Mouse (Mus musculus) midbrain, embryonic 15.5 days (tissue): ENCODE data around the gene Cul4b. TPM values are rescaled to one million over a fixed set of nuclear protein-coding genes. Genes with fewer than 3 reads are reported as not detected.
"Not testable (repeated sequence)": the region's sequence is repeated elsewhere in the genome, so short reads cannot be mapped to it uniquely, and the experiment has no call there.

Experiments
- ATAC-seq: fragments of 200-750 bp; cut with Nextera tagmentation; replicated peaks from 2 replicates; pipeline ENCODE4 v1.8.0; 2017; ENCODE audit warnings: moderate TSS enrichment
- H3K27ac ChIP-seq: fragments of 300-500 bp; sonication (generic); 2 replicates; pipeline ENCODE4 v1.5.1; 2015; ENCODE audit warnings: mild to moderate bottlenecking, inconsistent platforms
- H3K27me3 ChIP-seq: fragments of 300-500 bp; sonication (generic); replicated peaks from 2 replicates; pipeline ENCODE4 v1.6.1; 2015; ENCODE audit warnings: inconsistent platforms
- H3K36me3 ChIP-seq: fragments of 300-500 bp; sonication (generic); replicated peaks from 2 replicates; pipeline ENCODE4 v1.6.1; 2015; ENCODE audit warnings: inconsistent platforms
- H3K4me1 ChIP-seq: fragments of 300-500 bp; sonication (generic); 2 replicates; pipeline ENCODE4 v1.6.1; 2015; ENCODE audit warnings: inconsistent platforms
- H3K4me2 ChIP-seq: fragments of 300-500 bp; sonication (generic); 2 replicates; pipeline ENCODE4 v1.6.1; 2015; ENCODE audit warnings: inconsistent platforms, mild to moderate bottlenecking, moderate library complexity
- H3K4me3 ChIP-seq: fragments of 300-500 bp; sonication (generic); 2 replicates; pipeline ENCODE4 v1.5.1; 2015; ENCODE audit warnings: mild to moderate bottlenecking, inconsistent platforms
- H3K9ac ChIP-seq: fragments of 300-500 bp; sonication (generic); 2 replicates; pipeline ENCODE4 v1.6.1; 2015; ENCODE audit warnings: mild to moderate bottlenecking, inconsistent platforms
- H3K9me3 ChIP-seq: fragments of 300-500 bp; sonication (generic); 2 replicates; pipeline ENCODE4 v1.6.1; 2016; ENCODE audit warnings: inconsistent platforms
- WGBS: fragments of 180-500 bp; shearing (Covaris S2); methylation state at CpG from one replicate; pipeline ENCODE4 v1.1.7; 2015; ENCODE audit warnings: mixed read lengths; 5-methylcytosine and 5-hydroxymethylcytosine counted together
- polyA plus RNA-seq: library from polyadenylated mRNA; unstranded; fragments of >200 nt; fragmentation: Nextera tagmentation; extraction: Ambion mirVana; gene quantifications from 2 replicates; pipeline ENCODE4 v1.2.1, GENCODE M21; 2015

The Cul4b gene
- polyA plus RNA-seq, 1 experiment from 2014 or later = 16.2 TPM

DNA sequence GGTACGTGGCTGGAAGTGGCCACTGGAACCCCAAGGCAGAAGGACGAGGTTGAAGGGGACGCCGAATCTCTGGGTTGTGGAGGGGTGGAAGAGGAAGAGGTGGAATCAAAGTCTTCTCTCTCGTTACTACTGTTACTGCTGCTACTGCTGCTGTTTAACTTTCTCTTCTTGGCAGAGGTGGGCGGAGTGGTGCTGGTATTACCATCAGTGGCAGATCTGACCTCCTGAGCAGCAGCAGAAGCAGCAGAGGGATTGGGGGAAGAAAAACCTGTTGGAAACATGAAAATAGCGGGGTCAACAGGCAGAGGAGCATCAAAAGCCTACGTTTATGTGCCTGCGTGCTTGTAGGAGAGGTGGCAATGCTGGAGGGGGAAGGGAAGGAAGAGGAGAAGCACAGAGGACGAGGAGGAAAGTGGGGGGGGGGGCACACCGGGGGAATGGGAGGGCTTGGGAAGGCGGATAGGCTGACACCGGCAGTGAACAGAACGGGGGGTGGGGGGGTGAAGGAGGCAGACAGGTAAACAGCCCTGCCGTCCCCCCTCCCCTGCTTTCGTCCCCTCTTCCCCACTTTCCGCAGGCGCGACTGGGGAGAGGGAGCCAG, 12.0 kb downstream of the Cul4b start:
- Histone ChIP-seq H3K4me2 (peak overlapping the region; percentile 64), H3K27ac (peak overlapping the region; percentile 95), H3K9me3 (no peaks in the 10 kb centered on the region), H3K36me3 (no peaks in the 10 kb centered on the region), H3K4me3 (peak overlapping the region; percentile 59), H3K4me1 (peaks cover 5% of the 10 kb centered on the region; the same call in 1 of the 2 replicates), H3K27me3 (no peaks in the 10 kb centered on the region), H3K9ac (peak overlapping the region; percentile 57)
- WGBS = 26% methylated on average over 14 of the region's 19 CpGs
- peak; percentile 37 for ATAC-seq

DNA sequence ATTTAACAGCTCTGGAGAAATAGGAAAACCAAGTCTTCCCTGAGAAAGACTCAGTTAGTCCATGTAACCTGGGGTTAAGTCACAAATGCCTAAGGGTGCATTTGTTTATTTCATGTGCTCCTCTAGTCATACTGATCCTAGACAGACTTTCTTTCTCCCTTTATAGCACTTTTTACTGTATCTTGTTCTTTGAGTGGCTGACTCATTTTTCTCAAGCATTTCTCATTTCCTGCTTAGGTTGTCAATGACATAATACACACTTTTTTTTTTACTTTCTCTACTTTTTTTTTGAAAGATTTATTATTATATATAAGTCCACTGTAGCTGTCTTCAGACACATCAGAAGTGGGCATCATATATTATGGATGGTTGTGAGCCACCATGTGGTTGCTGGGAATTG, 22.7 kb downstream of the Cul4b start:
- no peak overlapping the region for H3K4me2 ChIP-seq
- H3K4me1 ChIP-seq = no peaks in the 10 kb centered on the region
- H3K27ac ChIP-seq = no peak overlapping the region
- ATAC-seq = no peak
- H3K9me3 ChIP-seq = no peaks in the 10 kb centered on the region
- H3K36me3 ChIP-seq = no peaks in the 10 kb centered on the region
- H3K4me3 ChIP-seq = no peak overlapping the region
- H3K9ac ChIP-seq = no peak overlapping the region
- no peaks in the 10 kb centered on the region for H3K27me3 ChIP-seq

DNA sequence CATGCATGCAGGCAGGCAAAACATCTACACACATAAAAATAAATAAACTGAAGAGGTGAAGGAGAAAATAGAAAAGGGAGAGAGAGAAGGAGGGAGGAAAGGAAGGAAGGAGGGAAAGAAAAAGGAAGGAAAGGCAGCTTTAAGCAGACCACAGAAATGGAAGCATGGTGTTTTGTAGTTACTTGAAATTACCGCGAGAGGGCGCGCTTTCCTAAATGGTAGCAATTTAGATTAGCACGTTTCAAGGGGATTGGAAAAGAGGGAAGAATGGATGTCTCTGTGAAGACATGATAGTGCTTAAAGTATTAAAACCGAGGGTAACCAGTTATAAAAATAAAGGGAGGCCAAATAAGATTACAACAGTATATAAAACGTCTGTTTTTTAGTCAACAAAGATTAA, 61.4 kb downstream of the Cul4b start:
- Histone ChIP-seq H3K27me3 (no peaks in the 10 kb centered on the region), H3K4me1 (no peaks in the 10 kb centered on the region), H3K9ac (no peak overlapping the region), H3K4me2 (no peak overlapping the region), H3K4me3 (no peak overlapping the region), H3K36me3 (no peaks in the 10 kb centered on the region), H3K27ac (no peak overlapping the region), H3K9me3 (no peaks in the 10 kb centered on the region)
- 8% methylated on average over 7 of the region's 7 CpGs for WGBS
- no peak for ATAC-seq

DNA sequence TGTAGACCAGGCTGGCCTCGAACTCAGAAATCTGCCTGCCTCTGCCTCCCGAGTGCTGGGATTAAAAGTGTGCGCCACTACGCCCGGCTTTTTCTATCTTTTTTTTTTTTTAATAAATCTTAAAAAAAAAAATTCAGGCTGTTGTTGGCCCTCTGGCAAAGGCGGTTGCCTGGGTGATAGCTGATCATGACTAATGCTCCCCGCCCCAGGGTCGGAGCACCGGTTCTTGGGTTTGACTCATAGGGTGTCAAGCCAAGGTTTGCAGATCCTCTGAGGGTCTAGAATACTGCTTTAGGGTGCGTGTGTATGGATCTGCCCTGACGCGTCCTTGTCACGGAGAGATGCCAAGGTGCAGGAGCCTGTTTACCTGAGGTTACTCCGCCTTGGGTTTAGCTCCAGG, 71.2 kb downstream of the Cul4b start:
- no peak overlapping the region for H3K4me2 ChIP-seq
- no peak for ATAC-seq
- 92% methylated on average over 14 of the region's 14 CpGs for WGBS
- H3K27ac ChIP-seq = no peak overlapping the region
- no peaks in the 10 kb centered on the region for H3K27me3 ChIP-seq
- H3K9ac ChIP-seq = no peak overlapping the region
- no peaks in the 10 kb centered on the region for H3K9me3 ChIP-seq
- no peak overlapping the region for H3K4me3 ChIP-seq
- no peaks in the 10 kb centered on the region for H3K4me1 ChIP-seq
- H3K36me3 ChIP-seq = no peaks in the 10 kb centered on the region

DNA sequence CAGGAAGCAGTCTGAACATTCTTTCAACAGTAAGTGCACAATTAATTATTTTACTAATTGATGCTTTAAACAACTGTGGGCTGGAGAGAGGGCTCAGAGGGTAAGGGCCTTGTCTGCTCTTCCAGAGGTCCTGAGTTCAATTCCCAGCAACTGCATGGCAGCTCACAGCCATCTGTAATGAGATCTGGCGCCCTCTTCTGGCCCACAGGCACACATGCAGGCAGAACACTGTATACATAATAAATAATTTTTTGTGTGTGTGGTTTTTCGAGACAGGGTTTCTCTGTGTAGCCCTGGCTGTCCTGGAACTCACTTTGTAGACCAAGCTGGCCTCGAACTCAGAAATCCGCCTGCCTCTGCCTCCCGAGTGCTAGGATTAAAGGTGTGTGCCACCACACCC, 73.8 kb downstream of the Cul4b start:
- ATAC-seq, H3K36me3 ChIP-seq, H3K27ac ChIP-seq, H3K4me3 ChIP-seq, H3K27me3 ChIP-seq, H3K9me3 ChIP-seq, H3K4me1 ChIP-seq, H3K9ac ChIP-seq, H3K4me2 ChIP-seq: not testable (repeated sequence)
- 67% methylated on average over 5 of the region's 5 CpGs for WGBS

DNA sequence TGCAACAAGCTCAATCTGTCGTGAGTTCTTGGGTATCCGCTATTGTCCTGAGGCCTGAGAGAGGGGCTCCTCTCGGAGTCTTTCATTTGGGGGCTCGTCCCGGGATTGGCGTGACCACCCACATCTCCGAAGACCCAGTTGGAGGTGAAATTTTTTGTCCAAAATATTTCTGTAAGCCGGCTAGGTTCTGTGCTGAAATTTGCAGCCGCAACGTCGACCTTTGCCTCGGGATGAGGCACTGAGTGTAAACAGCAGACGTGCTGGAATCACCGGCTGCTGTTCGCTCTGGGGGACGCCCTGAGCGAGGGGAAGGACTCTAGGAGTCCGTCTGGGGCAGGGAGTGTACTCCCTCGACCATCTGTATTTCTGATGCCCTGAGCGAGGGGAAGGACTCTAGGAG, 90.5 kb downstream of the Cul4b start:
- H3K9me3 ChIP-seq, H3K4me1 ChIP-seq, H3K36me3 ChIP-seq, H3K27me3 ChIP-seq, H3K27ac ChIP-seq, H3K4me3 ChIP-seq, ATAC-seq, H3K9ac ChIP-seq: not testable (repeated sequence)
- WGBS = 36% methylated on average over 20 of the region's 20 CpGs
- H3K4me2 ChIP-seq = peak overlapping the region; percentile 25; the same call in 1 of the 2 replicates

Other genes starting within 250 kb of the Cul4b start
- gene Lamp2, start 119.7 kb downstream of the Cul4b start, polyA plus RNA-seq = 52.0 and 53.6 TPM in 2 replicates
- 143 and 168 TPM in 2 replicates for gene Mcts1, start 24.4 kb upstream of the Cul4b start, polyA plus RNA-seq
- gene C1galt1c1, start 58.9 kb upstream of the Cul4b start, polyA plus RNA-seq = 25.4 and 25.9 TPM in 2 replicates
- gene 6030498E09Rik, start 196.5 kb upstream of the Cul4b start, polyA plus RNA-seq = not detected in 2 replicates